Mouse (Mus musculus) neural tube, embryonic 14.5 days (tissue): ENCODE results near the gene Slc4a3. TPM values are rescaled to one million over a fixed set of nuclear protein-coding genes. Genes with fewer than 3 reads are reported as not detected.

ENCODE experiments used
- ATAC-seq: fragments of 200-750 bp; cut with Nextera tagmentation; 2 replicates; pipeline ENCODE4 v1.8.0; 2017; ENCODE audit warnings: low read depth, mild to moderate bottlenecking, moderate TSS enrichment, moderate library complexity
- H3K27ac ChIP-seq: fragments of 300-500 bp; sonication (generic); 2 replicates; pipeline ENCODE4 v1.5.1; 2014; ENCODE audit warnings: low read depth, mild to moderate bottlenecking, control low read depth, low read length, moderate library complexity, mixed read lengths
- H3K27me3 ChIP-seq: fragments of 300-500 bp; sonication (generic); 2 replicates; pipeline ENCODE4 v1.6.1; 2014; ENCODE audit warnings: low read length; ENCODE audit not compliant: control insufficient read depth, insufficient read depth
- H3K36me3 ChIP-seq: fragments of 300-500 bp; sonication (generic); 2 replicates; pipeline ENCODE4 v1.6.1; 2014; ENCODE audit warnings: low read length, mixed read lengths; ENCODE audit not compliant: control insufficient read depth, insufficient read depth
- H3K4me1 ChIP-seq: fragments of 300-500 bp; sonication (generic); 2 replicates; pipeline ENCODE4 v1.6.1; 2014; ENCODE audit warnings: low read length; ENCODE audit not compliant: control insufficient read depth, insufficient read depth
- H3K4me2 ChIP-seq: fragments of 300-500 bp; sonication (generic); 2 replicates; pipeline ENCODE4 v1.6.1; 2014; ENCODE audit warnings: mild to moderate bottlenecking, low read depth, low read length, control low read depth
- H3K4me3 ChIP-seq: fragments of 300-500 bp; sonication (generic); 2 replicates; pipeline ENCODE4 v1.5.1; 2014; ENCODE audit warnings: low read depth, low read length, control low read depth, mixed read lengths
- H3K9ac ChIP-seq: fragments of 300-500 bp; sonication (generic); replicated peaks from 2 replicates; pipeline ENCODE4 v1.6.1; 2014; ENCODE audit warnings: low read depth, mild to moderate bottlenecking, control low read depth, low read length, mixed read lengths
- H3K9me3 ChIP-seq: fragments of 300-500 bp; sonication (generic); 2 replicates; pipeline ENCODE4 v1.6.1; 2016; ENCODE audit warnings: low read length; ENCODE audit not compliant: control insufficient read depth
- WGBS: fragments of 180-500 bp; shearing (Covaris S2); extraction: QIAGEN DNeasy Blood & Tissue Kit; methylation state at CpG from one replicate; pipeline ENCODE4 v1.1.7; 2014; 5-methylcytosine and 5-hydroxymethylcytosine counted together
- polyA plus RNA-seq: library from polyadenylated mRNA; unstranded; fragments of >200 nt; fragmentation: Nextera tagmentation; extraction: Ambion mirVana; gene quantifications from 2 replicates; pipeline ENCODE4 v1.2.1, GENCODE M21; 2014

Slc4a3 gene
- polyA plus RNA-seq, 1 experiment from 2014 or later = 39.9 TPM

DNA sequence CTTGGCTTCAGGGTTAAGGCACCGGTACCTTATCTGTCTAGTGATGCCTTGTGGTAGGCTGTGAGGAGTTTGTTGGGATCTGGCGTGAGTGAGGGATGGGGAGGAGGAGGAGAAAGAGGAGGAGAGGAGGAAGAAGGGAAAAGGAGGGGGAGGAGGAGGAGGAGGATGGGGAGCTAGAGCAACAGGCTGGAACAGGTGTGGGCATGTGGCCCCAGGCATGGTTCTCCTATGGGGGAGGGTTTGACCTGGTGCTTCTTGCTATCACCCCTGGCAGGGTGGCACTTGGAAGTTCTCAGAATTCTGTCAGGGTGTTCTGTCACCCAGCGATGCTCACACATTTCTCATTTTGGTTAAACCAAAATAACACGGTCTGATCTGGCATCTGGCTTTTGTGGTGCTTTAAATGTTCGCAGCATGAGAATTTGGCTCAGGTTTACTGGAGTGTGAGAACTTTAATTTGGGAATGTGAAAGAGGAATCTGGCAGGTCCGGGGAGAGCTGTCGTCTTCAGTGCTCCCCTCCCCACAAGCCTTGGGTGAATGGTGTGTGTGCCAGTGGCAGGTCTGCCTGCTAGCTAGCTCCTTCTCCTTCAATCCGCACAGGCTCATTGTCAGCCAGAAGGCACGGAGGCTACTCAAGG lies 10.2 kb downstream of the Slc4a3 start:
- no peaks in the 10 kb centered on the region for H3K9me3 ChIP-seq
- no peaks in the 10 kb centered on the region for H3K27me3 ChIP-seq
- H3K4me3 ChIP-seq = no peak overlapping the region
- H3K36me3 ChIP-seq = peaks cover 39% of the 10 kb centered on the region; the same call in 1 of the 2 replicates
- WGBS = 91% methylated on average over 9 of the region's 9 CpGs
- no peak overlapping the region for H3K4me2 ChIP-seq
- ATAC-seq = no peak
- H3K9ac ChIP-seq = no peak overlapping the region
- H3K27ac ChIP-seq = no peak overlapping the region
- peaks cover 6% of the 10 kb centered on the region; the same call in 1 of the 2 replicates for H3K4me1 ChIP-seq

DNA sequence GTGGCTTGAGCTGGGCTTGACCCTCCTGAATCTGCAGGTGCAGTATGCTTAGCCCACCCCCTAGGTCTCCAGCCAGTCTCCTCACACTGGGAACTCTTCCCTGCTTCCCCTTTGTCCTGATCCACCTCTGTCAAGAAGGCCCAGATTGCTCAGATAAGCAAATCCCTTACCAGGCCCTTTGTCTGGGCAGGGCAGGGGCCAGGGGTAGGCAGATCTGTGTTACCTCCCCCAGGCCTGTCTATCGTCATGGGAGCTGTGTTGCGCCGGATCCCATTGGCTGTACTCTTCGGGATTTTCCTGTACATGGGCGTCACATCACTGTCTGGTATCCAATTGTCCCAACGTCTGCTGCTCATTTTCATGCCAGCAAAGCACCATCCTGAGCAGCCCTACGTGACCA lies 11.0 kb downstream of the Slc4a3 start:
- H3K9me3 ChIP-seq = no peaks in the 10 kb centered on the region
- H3K4me1 ChIP-seq = peaks cover 6% of the 10 kb centered on the region; the same call in 1 of the 2 replicates
- no peak overlapping the region for H3K4me2 ChIP-seq
- H3K27ac ChIP-seq = no peak overlapping the region
- 93% methylated on average over 7 of the region's 7 CpGs for WGBS
- H3K36me3 ChIP-seq = peaks cover 35% of the 10 kb centered on the region; the same call in 1 of the 2 replicates
- H3K9ac ChIP-seq = no peak overlapping the region
- no peak overlapping the region for H3K4me3 ChIP-seq
- no peaks in the 10 kb centered on the region for H3K27me3 ChIP-seq
- ATAC-seq = no peak

DNA sequence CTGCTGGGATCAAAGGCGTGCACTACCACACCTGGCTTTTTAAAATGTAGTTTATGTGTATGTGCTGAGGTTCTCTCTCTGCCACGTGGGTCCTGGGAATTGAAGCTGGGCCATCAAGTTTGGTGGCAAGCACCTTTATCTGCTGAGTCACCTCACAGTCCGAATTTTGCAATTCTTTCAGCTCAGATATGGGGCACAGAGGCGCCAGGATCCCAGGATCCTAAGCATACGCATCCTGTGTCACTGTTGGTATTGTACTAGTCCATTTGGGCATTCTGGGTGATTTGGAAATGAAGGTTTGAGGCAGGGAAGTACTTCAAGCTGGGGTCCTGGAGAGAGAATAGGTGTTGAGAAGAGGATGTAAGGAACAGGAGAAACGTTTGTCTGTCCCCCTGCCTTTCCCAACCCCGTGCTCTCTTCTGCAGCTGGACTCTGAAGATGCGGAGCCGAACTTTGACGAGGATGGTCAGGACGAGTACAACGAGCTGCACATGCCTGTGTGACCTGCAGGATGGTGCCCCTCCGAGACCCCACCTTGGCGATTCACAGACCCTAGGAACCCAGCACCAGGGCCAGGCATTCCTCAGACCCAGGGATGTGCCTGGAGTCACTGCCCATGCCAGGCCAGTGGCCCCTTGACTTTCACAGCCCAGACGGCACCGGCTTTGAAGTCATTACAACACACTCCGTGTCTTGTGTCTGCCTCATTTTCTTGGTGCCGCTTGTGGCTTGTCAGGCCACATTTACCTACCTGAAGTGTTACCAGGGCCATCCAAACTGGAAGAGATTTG lies 12.5 kb downstream of the Slc4a3 start:
- no peak overlapping the region for H3K4me3 ChIP-seq
- 92% methylated on average over 18 of the region's 18 CpGs for WGBS
- no peaks in the 10 kb centered on the region for H3K27me3 ChIP-seq
- peaks cover 22% of the 10 kb centered on the region; the same call in 1 of the 2 replicates for H3K36me3 ChIP-seq
- no peak overlapping the region for H3K27ac ChIP-seq
- no peaks in the 10 kb centered on the region for H3K9me3 ChIP-seq
- H3K4me1 ChIP-seq = peaks cover 6% of the 10 kb centered on the region; the same call in 1 of the 2 replicates
- ATAC-seq = no peak
- no peak overlapping the region for H3K9ac ChIP-seq
- H3K4me2 ChIP-seq = no peak overlapping the region

DNA sequence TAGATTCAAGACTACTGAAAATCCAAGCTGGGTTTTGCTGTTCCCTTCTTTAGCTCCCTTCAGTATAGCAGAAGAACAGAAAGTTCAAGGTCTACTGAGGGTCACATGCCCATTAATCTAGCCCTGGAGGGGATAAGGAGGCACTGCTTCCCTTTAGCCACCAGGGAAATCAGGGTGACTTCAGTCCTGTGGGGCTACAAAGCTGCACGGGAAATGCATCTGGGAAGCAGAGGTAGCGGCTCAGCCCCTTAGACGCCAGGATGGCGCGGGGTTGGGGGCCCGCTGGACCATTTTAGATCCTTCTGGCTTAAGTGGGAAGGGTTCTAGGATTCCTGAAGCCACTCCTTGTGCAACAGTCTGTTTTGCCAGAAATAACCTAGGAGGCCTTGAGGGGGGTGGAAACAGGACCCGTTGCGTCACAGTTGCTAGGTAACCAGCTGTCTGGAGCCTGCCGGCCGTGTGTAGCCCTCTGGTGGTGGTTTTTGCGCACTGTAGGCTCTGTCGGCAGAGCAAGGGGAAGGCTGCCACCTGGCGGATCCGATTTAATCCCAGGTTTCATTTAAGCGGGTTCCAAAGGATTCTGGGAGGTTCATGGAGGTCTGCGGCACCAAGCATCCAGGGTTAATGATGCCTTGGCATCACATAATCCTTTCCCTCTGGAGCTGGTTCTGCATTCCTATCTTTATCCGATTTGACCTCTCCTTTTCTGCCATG lies 13.3 kb downstream of the Slc4a3 start:
- Histone ChIP-seq H3K4me3 (no peak overlapping the region), H3K4me2 (peak overlapping the region; percentile 16; the same call in 1 of the 2 replicates), H3K9me3 (no peaks in the 10 kb centered on the region), H3K27me3 (no peaks in the 10 kb centered on the region), H3K4me1 (peaks cover 6% of the 10 kb centered on the region; the same call in 1 of the 2 replicates), H3K9ac (no peak overlapping the region), H3K36me3 (peaks cover 21% of the 10 kb centered on the region; the same call in 1 of the 2 replicates), H3K27ac (no peak overlapping the region)
- WGBS = 8% methylated on average over 17 of the region's 17 CpGs
- ATAC-seq = peak; percentile 92

DNA sequence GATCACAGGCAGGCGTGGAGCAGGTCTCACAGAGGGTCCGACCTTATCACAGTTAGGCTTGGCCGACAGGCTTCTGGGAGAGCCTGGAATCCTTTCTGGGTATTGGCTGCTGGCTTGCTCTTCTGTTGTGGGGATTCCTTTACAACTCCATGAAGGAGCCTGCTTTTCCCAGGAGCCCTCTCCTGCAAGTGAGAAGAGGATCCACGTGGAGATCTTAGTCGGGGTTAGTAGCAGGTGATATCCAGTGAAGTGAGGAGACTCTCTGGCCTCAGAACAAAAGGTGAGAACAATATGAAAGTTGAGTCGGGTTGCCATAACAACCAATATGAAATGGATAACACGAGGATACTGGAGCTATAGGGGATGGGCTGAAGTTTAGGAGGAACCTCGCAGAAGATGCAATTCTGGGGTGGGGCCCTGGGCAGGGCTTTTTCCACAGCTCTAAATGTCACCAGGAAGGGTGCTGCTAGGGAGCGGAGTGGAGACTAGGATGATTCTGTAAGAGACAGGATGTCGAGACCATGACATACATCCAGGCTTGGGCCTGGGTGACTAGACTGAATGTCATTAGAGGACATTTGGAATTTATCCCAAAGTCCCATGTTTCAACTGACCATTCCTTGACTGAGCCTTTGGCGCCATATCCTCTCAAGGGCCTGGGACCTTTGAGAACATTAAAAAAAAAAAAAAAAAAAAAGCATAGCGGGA lies 14.3 kb downstream of the Slc4a3 start:
- Histone ChIP-seq H3K4me2 (no peak overlapping the region), H3K27ac (no peak overlapping the region), H3K9me3 (no peaks in the 10 kb centered on the region), H3K4me1 (peaks cover 6% of the 10 kb centered on the region; the same call in 1 of the 2 replicates), H3K9ac (no peak overlapping the region), H3K4me3 (no peak overlapping the region), H3K36me3 (peaks cover 16% of the 10 kb centered on the region; the same call in 1 of the 2 replicates), H3K27me3 (no peaks in the 10 kb centered on the region)
- WGBS = 81% methylated on average over 12 of the region's 12 CpGs
- ATAC-seq = no peak

DNA sequence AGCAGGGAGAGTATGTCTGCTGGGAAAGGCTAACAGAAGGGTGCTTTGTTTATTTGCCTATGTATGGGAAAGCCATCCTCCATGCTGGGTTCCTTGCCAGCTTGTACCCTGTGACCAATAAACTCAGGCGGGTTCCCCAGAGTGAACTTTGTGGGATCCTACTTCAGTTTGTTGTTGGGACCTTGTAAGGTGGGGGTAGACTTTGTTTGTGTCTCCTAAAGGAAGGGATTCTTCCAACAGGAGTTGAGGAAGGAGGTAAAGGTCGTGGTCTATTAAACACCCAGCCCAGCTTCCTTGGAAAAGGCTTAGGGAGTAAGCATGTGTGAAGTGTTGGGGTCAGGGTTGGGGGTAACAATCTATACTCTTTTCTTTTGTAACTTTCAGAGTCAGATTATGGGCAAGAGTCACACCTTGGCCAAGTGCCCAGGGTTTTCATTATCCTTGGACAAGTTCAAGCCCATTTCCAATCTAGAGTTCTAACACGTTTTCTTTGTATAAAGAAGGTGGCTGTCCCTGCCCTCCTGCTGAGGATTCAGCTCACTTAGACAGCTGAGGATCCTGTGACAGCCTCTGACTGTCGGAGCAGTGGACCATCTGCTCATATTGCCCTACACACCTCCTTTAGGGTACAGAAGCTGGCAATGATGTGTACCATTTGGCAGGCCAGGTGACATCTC lies 15.3 kb downstream of the Slc4a3 start:
- H3K27ac ChIP-seq = no peak overlapping the region
- WGBS = 46% methylated on average over 4 of the region's 4 CpGs
- ATAC-seq = no peak

DNA sequence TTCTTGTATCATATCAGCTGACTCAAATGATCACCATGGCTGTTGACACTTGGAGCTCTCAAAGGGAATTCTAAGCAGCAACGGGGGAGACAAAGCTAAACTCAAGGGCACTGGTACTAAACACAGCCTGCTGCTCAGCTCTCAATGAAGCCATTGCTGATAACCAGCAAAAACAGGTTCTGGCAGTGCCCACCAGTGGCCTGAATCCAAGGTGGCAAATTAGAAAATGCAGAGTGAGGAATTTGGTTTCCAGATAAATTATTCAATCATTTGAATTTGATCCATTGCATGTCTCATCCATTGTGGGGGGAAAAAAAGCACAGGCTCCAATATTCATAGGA lies 15.8 kb downstream of the Slc4a3 start:
- Histone ChIP-seq H3K9me3 (no peaks in the 10 kb centered on the region), H3K4me2 (no peak overlapping the region), H3K4me3 (no peak overlapping the region), H3K9ac (no peak overlapping the region), H3K27ac (no peak overlapping the region), H3K36me3 (peaks cover 13% of the 10 kb centered on the region; the same call in 1 of the 2 replicates), H3K4me1 (peaks cover 6% of the 10 kb centered on the region; the same call in 1 of the 2 replicates), H3K27me3 (no peaks in the 10 kb centered on the region)
- 68% methylated on average over 1 of the region's 1 CpGs for WGBS
- no peak for ATAC-seq

More for the DNA sequence above, 15.3 kb downstream of the Slc4a3 start:
- Histone ChIP-seq H3K4me2 (no peak overlapping the region), H3K9ac (no peak overlapping the region), H3K36me3 (peaks cover 16% of the 10 kb centered on the region; the same call in 1 of the 2 replicates), H3K27me3 (no peaks in the 10 kb centered on the region), H3K4me3 (no peak overlapping the region), H3K4me1 (peaks cover 6% of the 10 kb centered on the region; the same call in 1 of the 2 replicates), H3K9me3 (no peaks in the 10 kb centered on the region)

DNA sequence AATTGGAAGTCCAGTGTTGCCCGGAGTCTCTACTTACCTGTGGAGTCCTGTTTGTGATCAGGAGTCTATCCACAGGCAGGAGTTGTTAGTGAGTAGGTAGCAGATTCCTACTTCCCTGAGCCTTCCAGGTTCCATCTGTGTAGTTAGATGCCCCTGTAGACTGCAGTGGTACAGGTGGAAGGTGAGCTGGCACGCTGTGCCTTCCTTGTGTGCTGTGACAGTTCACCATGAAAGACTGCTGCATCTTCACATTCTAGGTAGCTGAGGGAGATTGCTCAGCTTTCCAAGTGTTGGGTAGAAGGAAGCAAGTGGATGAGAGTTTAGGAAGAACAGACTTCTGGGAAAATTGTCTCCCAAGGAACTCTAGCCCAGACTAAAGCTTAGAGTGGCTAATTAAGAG lies 18.0 kb downstream of the Slc4a3 start:
- no peak for ATAC-seq
- Histone ChIP-seq H3K4me2 (no peak overlapping the region), H3K4me3 (no peak overlapping the region), H3K36me3 (no peaks in the 10 kb centered on the region), H3K27ac (no peak overlapping the region), H3K9me3 (no peaks in the 10 kb centered on the region), H3K27me3 (no peaks in the 10 kb centered on the region), H3K4me1 (peaks cover 6% of the 10 kb centered on the region; the same call in 1 of the 2 replicates), H3K9ac (no peak overlapping the region)
- WGBS = 95% methylated on average over 2 of the region's 2 CpGs
